Mouse (Mus musculus) c-Kit-positive CD71-positive TER-119-positive erythroid progenitor cells, embryonic 14.5 days (primary cell): ENCODE data around the gene Cd47.
"Not testable (repeated sequence)": the region's sequence is repeated elsewhere in the genome, so short reads cannot be mapped to it uniquely, and the experiment has no call there.

ENCODE experiments used
- DNase-seq: peaks from one replicate; pipeline ENCODE4 v3.0.0-alpha.2; 2013; ENCODE audit warnings: low spot score

Gene Cd47

GRCm38 (mm10) chr16:49787714-49788113, 12.6 kb upstream of the Cd47 start:
- no peak for DNase-seq

DNA sequence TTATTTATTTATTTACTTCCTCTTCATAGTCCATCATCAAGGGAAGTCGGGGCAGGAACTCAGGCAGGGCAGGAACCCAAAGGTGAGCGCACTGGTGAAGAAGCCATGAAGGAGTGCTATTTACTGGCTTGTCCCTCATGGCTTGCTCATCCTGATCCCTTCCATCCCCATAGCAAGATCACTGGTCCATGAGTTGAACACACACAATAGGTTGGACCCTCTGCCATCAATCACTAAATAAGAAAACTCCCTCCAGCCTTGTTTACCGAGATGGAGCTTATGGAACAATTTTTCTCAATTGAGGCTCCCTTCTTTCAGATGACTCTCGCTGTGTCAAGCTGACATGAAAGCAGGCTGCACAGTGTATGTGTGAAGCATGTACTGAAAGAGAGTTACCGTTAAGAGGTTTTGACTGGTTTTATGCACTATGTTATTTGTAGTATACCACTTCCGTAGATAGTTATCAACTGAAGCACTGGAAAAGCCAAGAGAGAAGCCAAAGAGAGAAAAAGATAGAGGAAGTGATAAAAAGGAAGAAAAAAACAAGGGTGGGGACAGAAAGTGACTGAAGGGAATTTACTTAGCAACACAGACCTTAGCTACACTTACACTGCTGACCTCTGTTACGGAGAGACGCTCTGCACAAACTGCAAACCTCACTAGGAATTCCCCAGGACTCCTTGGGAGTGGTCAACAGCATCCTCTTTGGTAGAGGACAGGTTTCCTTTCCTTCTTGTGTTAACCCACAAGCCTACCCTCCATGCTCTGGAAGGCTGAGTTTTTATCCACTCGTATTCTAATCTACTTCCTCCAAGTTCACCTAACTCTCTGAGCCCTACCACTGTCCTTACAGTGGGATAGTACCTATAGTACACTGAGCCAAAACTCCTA, 9.5 kb upstream of the Cd47 start:
- DNase-seq: no peak

DNA sequence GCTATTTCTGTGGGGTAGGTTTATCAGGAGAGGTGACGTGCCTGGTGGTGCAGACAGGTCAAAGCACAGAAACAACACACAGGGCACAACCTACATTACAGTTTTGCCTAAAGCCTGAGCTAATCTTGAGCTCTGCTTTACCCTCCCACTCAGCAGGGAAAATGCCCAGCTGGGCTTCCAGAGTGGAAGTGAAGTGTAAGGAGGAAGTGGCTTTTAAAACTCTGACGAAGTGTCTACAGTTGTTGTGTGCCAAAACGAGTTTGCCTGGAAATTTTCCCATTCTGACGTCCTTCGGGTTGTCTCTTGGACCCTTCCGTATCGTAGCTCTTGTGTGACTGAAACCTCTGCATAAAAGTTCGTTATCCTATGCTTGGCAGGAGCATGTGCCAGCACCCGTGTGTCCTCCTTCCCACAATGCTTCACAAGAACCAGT, 7.9 kb upstream of the Cd47 start:
- no peak for DNase-seq

- DNase-seq: no peak
These were observed 6.7 kb upstream of the Cd47 start for GRCm38 (mm10) chr16:49793596-49793995.

DNA sequence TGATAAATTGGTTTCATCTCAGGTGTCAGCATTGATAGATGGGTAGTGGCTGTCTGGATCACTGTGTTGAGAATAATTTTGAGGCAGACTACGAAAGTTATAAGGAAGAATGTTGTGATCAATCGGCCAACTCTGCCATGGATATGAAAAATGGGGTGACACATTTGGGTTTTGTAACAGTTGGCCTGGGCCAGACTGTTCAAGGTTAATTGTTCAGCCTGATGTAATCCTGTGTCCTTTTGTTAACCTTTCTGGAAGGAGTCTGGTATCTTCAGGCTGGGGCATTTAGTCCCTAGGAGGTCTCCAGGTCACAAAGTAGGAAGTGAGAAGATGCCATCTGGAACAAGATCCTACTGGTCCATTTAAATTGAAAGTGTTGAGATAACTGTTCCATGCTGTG, 4.1 kb upstream of the Cd47 start:
- DNase-seq: no peak

DNA sequence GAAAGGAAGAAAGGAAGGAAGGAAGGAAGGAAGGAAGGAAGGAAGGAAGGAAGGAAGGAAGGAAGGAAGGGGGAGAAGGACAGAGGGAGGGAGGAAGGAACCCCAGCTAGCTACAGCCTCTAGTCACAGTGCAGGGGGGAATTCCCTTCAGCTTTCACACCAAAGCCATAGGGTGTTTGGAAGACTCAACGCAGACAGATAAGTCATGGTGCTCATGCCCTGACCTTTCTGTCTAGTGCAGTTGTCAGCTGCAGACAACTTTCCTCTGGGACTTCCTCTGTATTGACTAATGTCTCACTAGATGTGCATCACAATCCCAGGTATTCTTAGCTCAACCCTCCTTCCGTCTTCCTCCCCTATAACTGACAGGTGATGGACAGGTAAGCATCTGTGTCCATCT, 3.4 kb upstream of the Cd47 start:
- no peak for DNase-seq

DNA sequence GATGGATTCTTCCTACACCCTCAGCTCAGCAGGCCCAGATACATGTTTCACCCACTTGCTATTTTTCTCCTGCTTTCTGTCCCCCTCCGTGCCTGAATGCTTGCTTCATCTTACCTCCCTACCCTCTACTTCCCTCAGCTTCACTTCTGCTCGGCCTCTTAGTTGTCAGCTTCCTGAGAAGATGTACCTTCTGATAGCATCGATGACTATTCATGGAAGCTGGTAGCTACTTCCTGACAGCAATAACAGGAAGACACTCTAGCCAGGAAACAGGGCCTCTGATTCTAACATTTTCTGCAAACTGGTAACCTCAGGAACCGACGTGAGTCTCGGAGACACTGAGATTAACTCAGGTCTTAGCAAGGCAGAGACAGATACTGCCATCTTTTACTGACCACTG, 1.5 kb upstream of the Cd47 start:
- no peak for DNase-seq

GRCm38 (mm10) chr16:49800996-49801395, 663 bp downstream of the Cd47 start:
- no peak for DNase-seq

DNA sequence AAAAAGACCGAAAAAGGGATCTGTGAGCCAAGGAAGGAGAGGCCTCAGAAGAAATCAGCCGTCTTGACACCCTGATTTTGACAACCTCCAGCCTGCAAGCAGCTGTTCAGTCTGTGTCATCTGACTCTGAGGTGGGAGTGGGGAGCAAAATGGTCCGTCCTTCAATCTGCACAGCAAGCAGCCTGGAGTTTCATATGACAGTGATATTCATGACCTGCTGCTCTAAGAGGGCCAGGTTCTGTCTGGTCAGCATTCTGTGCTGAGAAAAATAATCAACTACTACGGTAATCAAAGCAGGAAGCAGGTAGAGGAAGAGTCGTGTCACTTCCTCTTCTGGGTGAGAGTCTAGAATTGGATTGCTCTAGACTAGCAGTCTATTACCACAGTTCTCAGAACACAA, 1.1 kb downstream of the Cd47 start:
- DNase-seq: no peak

GRCm38 (mm10) chr16:49802993-49803392, 2.7 kb downstream of the Cd47 start:
- no peak for DNase-seq

DNA sequence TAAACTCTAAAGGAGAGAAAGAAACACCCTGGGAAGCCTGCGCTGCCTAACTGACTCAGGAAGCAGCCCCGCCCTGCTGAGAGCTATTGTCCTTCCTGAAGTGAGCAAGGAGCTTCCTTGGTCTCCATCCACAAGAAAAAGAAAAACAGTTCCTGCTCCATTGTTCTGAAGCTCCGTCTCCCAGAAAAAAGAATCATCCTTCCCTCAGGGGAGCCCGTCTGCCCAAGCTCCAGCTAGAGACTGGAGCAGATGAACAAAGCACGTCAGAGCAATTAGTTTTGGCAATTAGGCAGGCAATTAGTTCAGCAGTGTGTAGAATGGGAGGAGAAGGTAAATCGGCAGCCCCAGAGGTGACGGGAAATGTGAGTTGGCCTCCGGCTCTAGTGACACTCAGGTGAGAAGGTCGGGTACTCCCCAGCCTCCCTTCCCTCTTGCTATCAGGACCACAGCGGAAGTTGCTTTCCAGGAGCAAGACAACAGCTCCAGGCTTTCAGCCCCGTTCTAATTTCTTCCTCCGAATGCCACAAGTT, 3.7 kb downstream of the Cd47 start:
- DNase-seq: no peak

GRCm38 (mm10) chr16:49806920-49807319, 6.6 kb downstream of the Cd47 start:
- DNase-seq: no peak

GRCm38 (mm10) chr16:49807419-49807841, 7.1 kb downstream of the Cd47 start:
- no peak for DNase-seq

GRCm38 (mm10) chr16:49807862-49808430, 7.6 kb downstream of the Cd47 start:
- no peak for DNase-seq

DNA sequence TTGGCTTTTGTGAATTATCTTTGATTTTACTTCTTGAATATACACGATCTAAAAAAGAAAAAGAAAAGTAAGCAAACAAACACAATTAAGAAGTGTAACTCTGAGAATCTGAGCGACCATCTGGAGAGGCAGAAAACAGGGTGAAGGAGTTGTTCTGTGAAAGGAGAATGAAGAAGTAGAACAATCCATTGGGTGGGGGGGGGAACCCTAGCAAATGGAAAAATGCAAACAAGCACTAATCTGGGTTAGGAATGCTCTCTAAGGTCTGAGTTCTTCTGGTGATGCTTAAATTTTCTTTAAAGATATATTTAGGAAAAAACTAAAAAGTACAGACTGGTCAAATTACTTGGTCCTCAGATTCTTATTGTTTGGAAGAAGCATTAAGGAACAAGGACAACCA, 11.6 kb downstream of the Cd47 start:
- DNase-seq: no peak

- no peak for DNase-seq
These were observed 12.7 kb downstream of the Cd47 start for GRCm38 (mm10) chr16:49812821-49813616.

DNA sequence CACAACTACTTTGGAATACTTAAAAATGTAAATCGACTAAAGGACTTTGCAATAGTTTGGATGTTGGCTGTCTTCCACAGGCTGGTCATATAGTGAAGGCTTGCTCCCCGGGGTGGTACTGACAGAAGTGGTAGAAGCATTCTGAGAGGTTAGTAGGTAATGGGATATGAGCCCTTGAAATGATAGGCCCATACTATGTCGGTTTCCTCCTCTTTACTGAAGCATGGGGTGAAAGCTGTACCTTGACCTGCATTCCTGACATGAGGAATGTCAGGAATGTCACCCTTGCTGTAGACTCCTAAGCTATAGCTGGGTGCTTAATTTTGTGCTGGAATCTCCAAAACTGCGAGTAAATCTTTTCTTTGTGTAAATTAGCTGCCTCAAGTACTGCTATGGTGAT, 14.1 kb downstream of the Cd47 start:
- DNase-seq: no peak

DNA sequence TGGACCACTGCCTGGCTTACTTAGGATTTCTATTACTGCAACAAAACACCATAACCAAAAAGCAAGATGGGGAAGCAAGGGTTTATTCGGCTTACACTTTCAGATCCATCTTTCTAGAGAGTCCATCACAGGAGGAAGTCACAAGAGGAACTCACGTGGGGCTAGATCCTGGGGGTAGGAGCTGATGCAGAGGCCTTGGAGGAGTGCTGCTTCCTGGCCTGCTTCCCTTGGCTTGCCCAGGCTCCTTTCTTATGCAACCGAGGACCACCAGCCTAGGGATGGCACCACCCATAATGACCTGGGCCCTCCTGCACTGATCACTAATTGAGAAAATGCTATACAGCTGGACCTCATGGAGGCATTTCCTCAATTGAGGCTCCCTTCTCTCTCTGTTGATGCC, 16.6 kb downstream of the Cd47 start:
- no peak for DNase-seq

- no peak for DNase-seq
These were observed 17.8 kb downstream of the Cd47 start for GRCm38 (mm10) chr16:49818146-49818545.

- no peak for DNase-seq
These were observed 18.3 kb downstream of the Cd47 start for GRCm38 (mm10) chr16:49818627-49819026.

DNA sequence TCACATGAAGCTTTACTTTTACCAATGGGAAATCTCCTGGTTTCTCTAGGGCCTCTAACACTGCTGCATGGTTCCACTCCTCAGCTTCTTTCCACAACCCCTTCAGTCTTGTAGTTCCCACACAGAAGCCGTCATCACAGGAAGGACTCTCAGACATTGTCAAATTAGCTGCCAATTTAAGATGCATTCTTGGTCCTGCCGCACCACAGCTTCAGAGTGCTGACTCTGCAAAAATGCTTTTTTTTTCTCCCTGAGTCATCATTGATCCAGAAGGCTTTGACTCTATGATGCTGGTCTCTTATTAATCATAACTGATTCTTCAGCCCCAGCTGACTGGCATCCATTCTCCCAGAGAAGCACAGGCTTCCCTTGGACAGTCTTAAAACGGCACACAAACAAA, 19.2 kb downstream of the Cd47 start:
- DNase-seq: no peak

- not testable (repeated sequence) for DNase-seq
These were observed 30.6 kb downstream of the Cd47 start for GRCm38 (mm10) chr16:49830911-49831310.

DNA sequence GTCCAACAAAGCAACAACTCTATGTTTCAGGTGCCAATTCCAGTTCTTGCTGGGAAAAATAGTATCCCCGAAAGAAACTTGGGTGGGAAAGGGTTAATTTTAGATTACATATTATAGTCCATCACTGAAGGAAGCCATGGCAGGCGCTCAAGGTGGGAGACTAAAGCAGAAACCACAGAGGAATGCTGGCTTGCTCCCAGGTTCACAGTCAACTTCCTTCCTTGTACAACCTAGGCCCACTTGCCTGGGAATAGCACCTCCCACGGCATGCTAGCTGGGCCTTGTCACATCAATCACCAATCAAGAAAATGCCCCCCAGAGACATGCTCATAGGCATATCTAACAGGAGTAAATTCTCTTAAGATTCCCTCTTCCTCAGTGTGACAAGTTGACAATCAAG, 32.0 kb downstream of the Cd47 start:
- DNase-seq: no peak
